ENCODE assay signal across 26 mouse cellular contexts in the genomic region with DNA sequence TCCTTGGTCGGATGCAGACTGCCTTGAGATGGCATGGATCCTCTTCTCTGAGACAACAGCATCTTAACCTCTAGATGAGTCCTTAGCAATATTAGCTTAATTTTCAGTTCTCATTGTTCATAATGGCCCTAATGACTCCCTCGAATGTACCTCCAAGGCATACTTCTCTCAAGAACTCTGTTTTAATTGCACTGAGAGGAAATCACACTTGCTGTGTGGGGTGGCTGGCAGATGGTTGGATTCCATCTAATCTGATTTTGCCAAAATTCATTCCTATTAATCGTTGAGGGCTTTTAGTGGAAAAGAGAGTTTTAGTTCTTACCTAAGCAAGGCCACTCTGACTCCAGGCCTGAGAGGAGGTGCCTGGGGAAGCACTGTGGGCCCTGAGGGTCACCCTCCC.
"Had no signal": no experiment of that assay in that cellular context is flagged by ENCODE, and none has a peak within 500 bp of the region (broad histone marks: within the 10 kb centered on the region; RNA-seq: fewer than 3 reads in every experiment).

No protein-coding gene starts in this region.

- H3K4me3 ChIP-seq: gastrocnemius, adult 2 months; heart, embryonic 10.5 days; heart, embryonic 12.5 days; hindbrain, embryonic 10.5 days; hindbrain, embryonic 12.5 days; intestine, embryonic 15.5 days; left cerebral cortex, adult 2 months; limb, embryonic 10.5 days; limb, embryonic 12.5 days; liver, embryonic 13.5 days had no signal

- H3K27me3 ChIP-seq: heart, embryonic 12.5 days; hindbrain, embryonic 12.5 days; intestine, embryonic 15.5 days; limb, embryonic 12.5 days had no signal

- H3K9ac ChIP-seq: heart, embryonic 12.5 days; hindbrain, embryonic 12.5 days; hindbrain, embryonic 14.5 days; intestine, embryonic 15.5 days; limb, embryonic 12.5 days; liver, embryonic 13.5 days had no signal

- H3K9me3 ChIP-seq: heart, embryonic 10.5 days; heart, embryonic 12.5 days; hindbrain, embryonic 10.5 days; hindbrain, embryonic 12.5 days; intestine, embryonic 15.5 days; limb, embryonic 10.5 days; limb, embryonic 12.5 days; liver, embryonic 13.5 days had no signal

- H3K4me2 ChIP-seq: heart, embryonic 12.5 days; hindbrain, embryonic 12.5 days; hindbrain, embryonic 14.5 days; intestine, embryonic 15.5 days; limb, embryonic 12.5 days; liver, embryonic 11.5 days; liver, embryonic 13.5 days had no signal

- H3K36me3 ChIP-seq: heart, embryonic 10.5 days; heart, embryonic 12.5 days; hindbrain, embryonic 10.5 days; hindbrain, embryonic 12.5 days; intestine, embryonic 15.5 days; limb, embryonic 10.5 days; limb, embryonic 12.5 days; liver, embryonic 13.5 days had no signal

- H3K27ac ChIP-seq: gastrocnemius, adult 2 months; heart, embryonic 10.5 days; hindbrain, embryonic 10.5 days; hindbrain, embryonic 12.5 days; hindbrain, embryonic 14.5 days; intestine, embryonic 15.5 days; left cerebral cortex, adult 2 months; limb, embryonic 10.5 days; limb, embryonic 12.5 days; liver, embryonic 13.5 days had no signal

- ATAC-seq: hindbrain, embryonic 16.5 days; inflammation-experienced regulatory T-cells, adult 6 months; intestine, embryonic 15.5 days; intestine, postnatal 0 days had no signal

- DNase-seq: gastrocnemius, adult 2 months; gastrocnemius, postnatal 10 days; gastrocnemius, postnatal 25 days; heart, adult 18-20 months; heart, postnatal 10 days; heart, postnatal 4 days; kidney, adult 18-20 months; kidney, adult 8-10 months; kidney, postnatal 10 days; kidney, postnatal 25 days; kidney, postnatal 4 days; liver; liver, embryonic 13.5 days had no signal
